ENCODE assay signal across 10 mouse cellular contexts in the genomic region with DNA sequence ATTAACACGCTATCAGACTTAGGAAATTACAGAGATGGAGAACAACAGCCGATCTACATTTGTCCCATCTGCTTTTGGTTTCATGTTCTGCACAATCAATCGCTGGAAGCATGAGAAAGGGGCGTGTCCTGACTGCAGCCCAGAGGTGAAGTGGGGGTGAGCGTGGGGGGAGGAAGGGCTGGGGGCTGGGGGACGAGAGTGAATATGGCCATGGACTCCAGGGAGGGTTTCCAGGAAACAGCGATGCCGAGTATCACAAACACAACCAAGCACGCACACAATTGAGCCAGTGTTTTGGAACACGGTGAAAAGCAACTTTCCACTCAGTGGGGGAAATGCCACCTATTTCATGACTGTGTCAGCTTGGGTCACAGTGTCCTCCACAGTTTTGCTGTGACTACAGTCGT.
DNase-seq lines count a peak whose midpoint lies in the region; ATAC-seq lines count a peak whose summit lies in the region.
"Had no signal": no experiment of that assay in that cellular context is flagged by ENCODE, and none has a peak within 500 bp of the region (broad histone marks: within the 10 kb centered on the region; RNA-seq: fewer than 3 reads in every experiment).

No protein-coding gene starts in this region.

- H3K27me3 ChIP-seq in embryonic facial prominence, embryonic 13.5 days, result no peaks in the 10 kb centered on the region
- no peaks in the 10 kb centered on the region for H3K27me3 ChIP-seq in lung, embryonic 16.5 days (ENCODE audit: control insufficient read depth, insufficient read depth, low read depth, low read length)

- no peak for ATAC-seq in embryonic facial prominence, embryonic 13.5 days (ENCODE audit: insufficient number of reproducible peaks, insufficient read depth, low FRiP score, low TSS enrichment, low read depth)
- ATAC-seq in inflammation-experienced regulatory T-cells, adult 6 months, result peak; percentile 41
- peak; percentile 35; the same call in 1 of the 2 replicates for ATAC-seq in lung, embryonic 16.5 days (ENCODE audit: low read depth)
- ATAC-seq: forebrain, embryonic 16.5 days had no signal

- no peak overlapping the region for H3K9ac ChIP-seq in embryonic facial prominence, embryonic 13.5 days
- H3K9ac ChIP-seq in lung, embryonic 16.5 days (ENCODE audit: low read length), result no peak overlapping the region

- DNase-seq in gastrocnemius, postnatal 25 days, result peak; percentile 50
- DNase-seq in gastrocnemius, postnatal 14 days, result no peak
- no peak for DNase-seq in layer of hippocampus, postnatal 36 days
- no peak for DNase-seq in spleen, postnatal 4 days (ENCODE audit: low spot score in 2 of 2)
- DNase-seq in gastrocnemius, adult 18-20 months (ENCODE audit: low spot score), result no peak

- 0 out of 2 replicates have a peak, but pooled peaks cover 1% of the 10 kb centered on the region for H3K36me3 ChIP-seq in embryonic facial prominence, embryonic 13.5 days
- no peaks in the 10 kb centered on the region for H3K36me3 ChIP-seq in lung, embryonic 16.5 days (ENCODE audit: control insufficient read depth, insufficient read depth, low read length)

- peaks cover 18% of the 10 kb centered on the region for H3K4me1 ChIP-seq in embryonic facial prominence, embryonic 13.5 days
- peaks cover 25% of the 10 kb centered on the region for H3K4me1 ChIP-seq in lung, embryonic 16.5 days (replicated peaks; ENCODE audit: control insufficient read depth, insufficient read depth, low read length)

- 11% methylated on average over 11 of the region's 11 CpGs for WGBS in embryonic facial prominence, embryonic 13.5 days
- WGBS in lung, embryonic 16.5 days, result 30% methylated on average over 11 of the region's 11 CpGs

- H3K9me3 ChIP-seq in embryonic facial prominence, embryonic 13.5 days, result no peaks in the 10 kb centered on the region
- no peaks in the 10 kb centered on the region for H3K9me3 ChIP-seq in lung, embryonic 16.5 days (ENCODE audit: control insufficient read depth, low read length)

- intact Hi-C loops in gastrocnemius, postnatal 14 days (cut with DNase I; ENCODE audit: low total_unique reads), result no loop called here

- H3K27ac ChIP-seq in embryonic facial prominence, embryonic 13.5 days, result no peak overlapping the region
- H3K27ac ChIP-seq in lung, embryonic 16.5 days (ENCODE audit: low read length), result no peak overlapping the region; the same call in 1 of the 2 replicates

- peak overlapping the region; percentile 20 for H3K4me3 ChIP-seq in embryonic facial prominence, embryonic 13.5 days
- H3K4me3 ChIP-seq in lung, embryonic 16.5 days (ENCODE audit: low read length), result no peak overlapping the region

- H3K4me2 ChIP-seq in embryonic facial prominence, embryonic 13.5 days, result peak overlapping the region; percentile 54
- H3K4me2 ChIP-seq in lung, embryonic 16.5 days (ENCODE audit: low read depth, low read length), result peak overlapping the region; percentile 29
- H3K4me2 ChIP-seq: liver, embryonic 11.5 days had no signal
